Mouse (Mus musculus): ENCODE data around the gene Camk1g. TPM values are rescaled to one million over a fixed set of nuclear protein-coding genes. Genes with fewer than 3 reads are reported as not detected.
A peak's percentile ranks its signal among the peaks of the same experiment; 100 is the strongest.

The Camk1g gene
- total RNA-seq, 2 experiments from 2014 or later: 41.7 to 47.6 TPM

DNA sequence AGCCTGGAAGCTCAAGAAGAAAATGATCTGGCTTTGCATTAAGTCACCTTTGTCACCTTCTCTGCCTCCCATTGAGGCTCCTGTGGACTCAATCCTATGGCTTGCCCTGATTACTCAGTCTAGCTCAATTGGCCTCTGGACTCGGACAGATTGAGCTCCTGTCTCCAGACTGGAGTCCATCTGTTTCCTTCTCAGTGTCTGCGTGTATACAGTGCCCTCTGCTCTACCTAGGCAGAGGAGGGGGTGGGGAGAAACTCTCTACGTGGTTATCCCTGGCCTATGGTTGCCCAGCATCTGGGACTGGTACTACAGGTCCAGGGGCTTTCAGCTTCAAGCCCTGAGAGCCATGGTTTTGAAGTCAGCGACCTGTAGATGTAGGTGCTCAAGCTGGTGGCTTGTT lies 26.2 kb downstream of the Camk1g start:
- DNase-seq (ENCODE audit: extremely low spot score in 1 of 2, low spot score in 2 of 2): no peak

DNA sequence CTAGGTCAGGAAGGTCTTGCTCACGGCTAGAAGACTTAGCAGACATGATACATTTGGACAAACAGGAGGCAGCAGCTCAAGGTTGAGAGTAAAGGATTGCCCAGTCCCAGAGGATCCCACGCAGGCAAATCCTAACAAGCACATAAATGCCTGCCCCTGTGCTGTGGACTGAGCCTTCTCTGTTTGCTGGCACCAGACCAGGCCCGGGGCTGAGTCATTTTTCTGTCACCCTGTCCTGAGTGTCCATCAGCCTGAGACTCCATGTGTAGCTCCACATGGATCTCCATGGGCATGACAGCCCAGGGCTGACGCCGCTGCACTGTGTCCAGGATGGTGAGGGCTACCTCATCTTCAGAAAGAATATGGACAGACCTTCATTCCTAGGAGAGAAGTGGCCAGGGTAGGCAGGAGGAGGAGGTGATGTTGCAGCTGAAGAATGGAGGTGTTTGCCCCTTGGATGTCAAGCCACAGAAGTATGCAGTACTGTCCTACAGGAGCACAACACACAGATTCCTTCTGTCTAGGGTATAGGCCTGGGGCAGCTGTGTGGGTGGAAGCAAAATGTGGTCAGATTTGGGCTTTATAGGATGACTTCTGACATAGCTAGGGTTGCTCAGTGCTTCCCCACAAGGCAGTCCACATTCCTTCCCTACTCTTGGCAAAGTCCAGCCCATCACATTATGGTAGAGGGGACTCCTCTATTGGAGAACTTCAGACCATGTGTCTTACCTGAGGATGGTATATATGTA lies 27.7 kb downstream of the Camk1g start:
- Histone ChIP-seq H3K27ac (no peak overlapping the region), H3K4me3 (no peak overlapping the region)
- no peak for TF ChIP-seq CTCF (IDR thresholded peaks at IDR 0.05)
- intact Hi-C loops (cut with DNase I): no loop called here
- no peak for DNase-seq (ENCODE audit: extremely low spot score in 1 of 2, low spot score in 2 of 2)

More for the DNA sequence above, 26.2 kb downstream of the Camk1g start:
- no peak overlapping the region for H3K27ac ChIP-seq
- no peak overlapping the region for H3K4me3 ChIP-seq
- intact Hi-C loops (cut with DNase I): no loop called here
- TF ChIP-seq CTCF (IDR thresholded peaks at IDR 0.05): no peak

DNA sequence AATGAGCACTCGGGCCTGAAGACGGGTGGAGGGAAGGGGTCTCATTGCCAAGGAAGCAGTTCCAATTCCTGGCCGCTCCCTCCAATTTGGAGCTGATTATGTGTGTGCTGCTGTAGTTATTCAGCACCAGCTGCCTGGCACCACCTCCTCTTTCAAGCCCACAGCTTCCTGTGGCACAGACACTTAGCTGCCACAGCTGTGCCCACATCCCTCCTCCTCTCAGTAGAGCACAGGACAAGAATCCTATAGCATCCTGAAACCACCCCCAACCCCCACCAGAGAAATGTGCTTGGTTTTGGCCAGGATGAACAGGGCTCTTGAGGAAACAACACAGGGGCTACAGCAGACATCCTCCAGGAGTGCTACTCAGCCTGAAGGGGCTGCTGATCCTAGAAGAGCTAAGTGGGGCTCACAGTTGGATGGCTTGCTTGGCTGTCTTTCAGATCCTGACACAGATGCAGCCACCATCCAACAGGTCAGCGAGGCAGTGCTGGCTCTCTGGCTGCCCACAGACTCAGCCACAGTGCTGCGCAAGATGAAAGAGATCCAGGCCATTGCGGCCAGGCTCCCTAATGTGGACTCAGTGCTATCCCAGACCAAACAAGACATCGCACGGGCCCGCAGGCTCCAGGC lies 31.6 kb downstream of the Camk1g start:
- Histone ChIP-seq H3K27ac (peak overlapping the region; percentile 59), H3K4me3 (no peak overlapping the region)
- no peak for TF ChIP-seq CTCF (IDR thresholded peaks at IDR 0.05)
- intact Hi-C loops (cut with DNase I): no loop called here
- DNase-seq (ENCODE audit: extremely low spot score in 1 of 2, low spot score in 2 of 2): peak; percentile 65 to 71

DNA sequence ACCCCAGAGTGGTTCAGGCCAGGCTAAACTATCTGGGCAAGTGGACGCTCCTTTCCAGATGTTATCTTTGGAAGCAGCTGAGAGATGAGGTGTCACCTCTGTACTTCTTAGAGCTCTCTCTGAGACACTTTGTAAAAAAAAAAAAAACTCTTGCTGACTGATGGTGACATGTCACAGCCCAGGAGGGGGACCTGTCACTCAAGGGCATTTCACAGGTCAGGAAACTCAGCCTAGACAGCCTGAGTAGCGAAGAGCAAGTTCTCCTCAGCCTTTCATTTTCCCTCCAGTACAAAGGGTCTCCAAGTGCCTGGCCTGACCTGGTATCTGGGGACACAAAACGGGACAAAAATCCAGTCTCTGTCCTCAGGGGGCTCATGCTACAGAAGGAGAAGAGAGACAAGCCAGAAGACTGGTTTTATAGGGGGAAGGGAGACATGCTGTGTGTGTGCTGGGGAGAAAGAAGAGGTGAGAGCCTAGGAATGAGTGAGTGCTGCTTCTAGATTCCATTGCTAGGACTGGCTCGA lies 32.2 kb downstream of the Camk1g start:
- H3K4me3 ChIP-seq: no peak overlapping the region
- DNase-seq (ENCODE audit: extremely low spot score in 1 of 2, low spot score in 2 of 2): no peak
- intact Hi-C loops (cut with DNase I): no loop called here
- no peak for TF ChIP-seq CTCF (IDR thresholded peaks at IDR 0.05)
- no peak overlapping the region for H3K27ac ChIP-seq

DNA sequence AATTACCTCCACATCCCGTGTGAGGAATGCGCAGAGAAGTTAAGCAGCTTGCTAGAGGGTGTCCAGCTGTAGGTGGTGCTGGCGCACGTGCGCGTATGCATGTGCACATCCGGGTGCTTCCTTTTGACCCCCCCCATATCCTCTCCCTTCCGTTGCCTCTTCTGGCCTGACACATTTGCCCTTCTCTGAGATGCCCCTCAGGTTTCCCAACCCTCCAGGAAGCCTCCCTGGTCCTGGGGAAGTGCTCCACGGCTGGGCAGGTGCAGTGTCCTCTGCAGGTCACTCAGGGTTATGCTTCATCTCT lies 33.1 kb downstream of the Camk1g start:
- H3K4me3 ChIP-seq: no peak overlapping the region
- no peak overlapping the region for H3K27ac ChIP-seq
- no peak for TF ChIP-seq CTCF (IDR thresholded peaks at IDR 0.05)
- intact Hi-C loops (cut with DNase I): no loop called here
- no peak for DNase-seq (ENCODE audit: extremely low spot score in 1 of 2, low spot score in 2 of 2)

DNA sequence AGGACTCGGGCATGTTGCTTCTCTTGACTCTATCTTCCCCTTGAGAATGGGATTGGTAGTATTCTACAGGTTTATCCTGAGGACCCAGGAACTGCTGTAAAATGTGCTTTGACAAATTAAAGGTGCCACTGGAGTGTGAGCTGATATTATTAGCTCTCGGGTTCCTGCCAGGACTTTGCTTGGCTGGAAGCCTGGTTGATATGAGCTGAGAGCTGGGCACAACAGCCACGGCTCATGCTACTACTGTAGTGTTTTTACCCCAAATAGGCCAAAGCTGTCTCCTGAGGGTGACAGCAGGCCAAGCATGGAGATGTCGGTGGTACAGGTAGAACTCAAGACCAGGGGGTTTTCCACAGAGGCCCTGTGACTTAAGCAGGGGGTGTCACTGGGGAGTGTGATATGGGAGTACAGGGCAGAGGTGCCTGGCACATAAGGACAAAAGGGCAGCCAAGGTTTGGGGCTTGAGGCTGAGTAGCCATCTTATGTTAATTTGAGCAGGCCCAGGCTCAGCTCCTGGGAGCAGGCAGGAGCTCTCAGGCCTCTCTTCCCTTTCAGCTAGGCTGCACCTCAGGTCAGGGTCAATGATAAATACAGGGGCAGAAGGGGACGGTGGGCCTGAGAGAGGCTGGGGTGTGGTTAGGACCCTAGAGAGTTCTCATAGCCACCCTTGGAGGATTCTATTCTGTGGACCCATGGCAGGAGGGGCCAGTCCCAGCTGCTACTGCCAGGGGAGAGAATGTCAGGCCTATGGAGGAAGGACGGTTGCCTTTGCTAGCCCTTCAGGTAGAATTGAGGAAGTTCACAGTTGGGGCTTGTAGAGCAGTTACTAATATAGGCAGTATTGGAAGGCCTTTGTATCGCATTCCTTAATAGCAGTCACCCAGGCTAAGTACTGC lies 33.7 kb downstream of the Camk1g start:
- DNase-seq (ENCODE audit: extremely low spot score in 1 of 2, low spot score in 2 of 2): no peak
- intact Hi-C loops (cut with DNase I): no loop called here
- H3K27ac ChIP-seq: no peak overlapping the region
- TF ChIP-seq CTCF (IDR thresholded peaks at IDR 0.05): no peak
- H3K4me3 ChIP-seq: no peak overlapping the region

DNA sequence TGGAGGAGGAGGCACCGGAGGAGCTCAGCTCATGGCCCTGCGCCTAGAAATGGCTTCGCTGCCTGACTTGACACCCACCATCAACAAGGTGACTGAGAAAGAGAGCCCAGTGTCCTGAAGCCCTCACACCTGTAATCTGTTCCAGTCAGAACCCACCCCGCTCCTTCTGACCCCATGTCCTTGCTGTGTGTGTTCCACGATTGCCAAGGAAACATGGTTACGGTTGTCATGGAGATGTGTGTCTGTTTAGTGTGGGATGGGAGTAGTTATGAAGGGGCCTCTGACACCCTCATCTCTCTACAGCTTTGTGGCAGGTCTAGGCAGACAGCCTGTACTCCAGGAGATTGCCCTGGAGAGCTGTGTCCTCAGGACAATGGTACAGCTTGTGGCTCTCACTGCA lies 35.6 kb downstream of the Camk1g start:
- intact Hi-C loops (cut with DNase I): loop anchor here (5.0 kb wide), 1 partner anchor 113 kb away; no protein-coding TSS in a partner anchor
- Histone ChIP-seq H3K4me3 (no peak overlapping the region), H3K27ac (peak overlapping the region; percentile 15; the same call in 1 of the 2 replicates)
- TF ChIP-seq CTCF (IDR thresholded peaks at IDR 0.05): no peak
- DNase-seq (ENCODE audit: extremely low spot score in 1 of 2, low spot score in 2 of 2): no peak

DNA sequence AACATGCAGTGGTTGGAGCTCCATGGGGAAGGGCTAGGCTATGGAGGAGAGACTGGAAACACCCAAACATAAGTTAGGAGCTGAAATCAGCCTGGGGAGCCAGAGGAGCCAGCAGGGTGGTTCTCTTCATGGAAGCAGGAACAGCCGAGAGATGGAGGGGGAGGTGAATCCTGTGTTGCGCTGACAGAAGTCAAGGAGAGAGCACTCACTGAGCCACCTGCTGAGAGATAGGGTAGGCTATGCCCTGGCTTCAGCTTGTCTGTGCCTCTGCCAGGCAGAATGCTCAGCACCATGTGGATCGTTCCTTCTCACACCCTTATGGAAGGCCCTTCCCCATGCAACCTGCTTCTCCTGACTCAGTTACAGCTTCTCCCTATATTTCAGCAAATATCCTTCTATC lies 36.3 kb downstream of the Camk1g start:
- no peak for DNase-seq (ENCODE audit: extremely low spot score in 1 of 2, low spot score in 2 of 2)
- TF ChIP-seq CTCF (IDR thresholded peaks at IDR 0.05): no peak
- Histone ChIP-seq H3K27ac (peak overlapping the region; percentile 15; the same call in 1 of the 2 replicates), H3K4me3 (no peak overlapping the region)
- intact Hi-C loops (cut with DNase I): loop anchor here (2.0 to 5.0 kb wide), 2 partner anchors 17 to 114 kb away; no protein-coding TSS in a partner anchor

DNA sequence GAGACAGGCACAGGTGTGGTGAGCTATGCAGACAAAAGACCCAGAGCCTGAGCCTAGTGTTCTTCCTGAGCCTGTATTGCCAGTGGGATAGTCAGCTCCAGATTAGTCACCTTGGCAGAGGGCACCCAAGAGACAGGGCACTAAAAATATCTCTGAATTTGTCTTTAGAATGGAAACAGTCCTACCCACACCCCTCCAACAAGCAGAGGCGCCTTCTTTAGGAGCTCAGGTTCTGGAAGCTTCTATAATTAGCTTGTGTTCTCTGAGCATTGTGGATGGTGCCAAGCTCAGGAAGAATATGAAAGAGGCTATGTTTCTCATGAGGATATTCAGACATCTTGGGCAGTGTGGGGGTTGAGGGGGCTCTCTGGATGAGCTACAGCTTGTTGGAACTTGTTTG lies 37.4 kb downstream of the Camk1g start:
- no peak; the same call in 1 of the 2 replicates for TF ChIP-seq CTCF (IDR thresholded peaks at IDR 0.05)
- DNase-seq (ENCODE audit: extremely low spot score in 1 of 2, low spot score in 2 of 2): no peak
- H3K27ac ChIP-seq: 0 out of 2 replicates have a peak overlapping the region, but pooled peaks have one; percentile 15
- intact Hi-C loops (cut with DNase I): loop anchor here (2.0 to 5.0 kb wide), 2 partner anchors 18 to 115 kb away; no protein-coding TSS in a partner anchor
- H3K4me3 ChIP-seq: no peak overlapping the region

DNA sequence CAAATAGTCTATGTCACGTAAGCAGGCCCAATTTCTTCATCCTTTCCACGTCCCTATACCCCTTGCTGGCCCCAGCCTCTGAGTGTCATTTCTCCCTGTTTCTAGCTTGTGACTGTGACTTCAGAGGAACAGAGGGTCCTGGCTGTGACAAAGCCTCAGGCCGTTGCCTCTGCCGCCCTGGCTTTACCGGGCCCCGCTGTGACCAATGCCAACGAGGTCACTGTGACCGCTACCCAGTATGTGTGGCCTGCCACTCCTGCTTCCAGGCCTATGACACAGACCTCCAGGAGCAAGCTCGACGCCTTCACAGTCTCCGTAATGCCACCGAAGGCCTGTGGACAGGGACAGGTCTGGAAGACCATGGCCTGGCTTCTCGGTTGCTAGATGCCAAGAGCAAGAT lies 38.1 kb downstream of the Camk1g start:
- DNase-seq (ENCODE audit: extremely low spot score in 1 of 2, low spot score in 2 of 2): no peak
- intact Hi-C loops (cut with DNase I): loop anchor here (2.0 to 5.0 kb wide), 2 partner anchors 19 to 115 kb away; no protein-coding TSS in a partner anchor
- TF ChIP-seq CTCF (IDR thresholded peaks at IDR 0.05): no peak
- Histone ChIP-seq H3K4me3 (no peak overlapping the region), H3K27ac (0 out of 2 replicates have a peak overlapping the region, but pooled peaks have one; percentile 15)

DNA sequence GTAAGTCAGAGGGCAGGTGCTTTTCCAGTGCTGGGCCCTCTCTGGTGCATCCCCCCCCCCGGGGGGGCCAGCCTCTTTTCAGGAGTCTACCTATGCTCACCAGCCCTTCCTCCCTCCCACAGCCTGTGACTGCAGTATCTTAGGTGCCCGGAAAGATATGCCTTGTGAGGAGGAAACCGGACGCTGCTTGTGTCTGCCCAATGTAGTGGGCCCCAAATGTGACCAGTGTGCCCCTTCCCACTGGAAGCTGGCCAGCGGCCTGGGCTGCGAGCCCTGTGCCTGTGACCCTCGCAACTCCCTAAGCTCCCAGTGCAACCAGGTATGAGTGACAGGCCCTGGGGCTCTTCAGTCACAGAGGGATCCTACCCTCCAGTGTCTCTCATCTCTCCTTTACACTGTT lies 39.5 kb downstream of the Camk1g start:
- intact Hi-C loops (cut with DNase I): loop anchor here (1.0 to 5.0 kb wide), 3 partner anchors 34 to 117 kb away; no protein-coding TSS in a partner anchor
- Histone ChIP-seq H3K4me3 (no peak overlapping the region), H3K27ac (no peak overlapping the region; the same call in 1 of the 2 replicates)
- no peak for DNase-seq (ENCODE audit: extremely low spot score in 1 of 2, low spot score in 2 of 2)
- TF ChIP-seq CTCF (IDR thresholded peaks at IDR 0.05): no peak
